Mouse (Mus musculus) lung, postnatal 4 days (tissue): ENCODE data around the gene Gnpnat1.
A peak's percentile ranks its signal among the peaks of the same experiment; 100 is the strongest.
"Not testable (repeated sequence)": the region's sequence is repeated elsewhere in the genome, so short reads cannot be mapped to it uniquely, and the experiment has no call there.

ENCODE experiments used
- DNase-seq, 2 experiments: peaks; one replicate each; pipeline ENCODE4 v3.0.0; 2021

Gene Gnpnat1

DNA sequence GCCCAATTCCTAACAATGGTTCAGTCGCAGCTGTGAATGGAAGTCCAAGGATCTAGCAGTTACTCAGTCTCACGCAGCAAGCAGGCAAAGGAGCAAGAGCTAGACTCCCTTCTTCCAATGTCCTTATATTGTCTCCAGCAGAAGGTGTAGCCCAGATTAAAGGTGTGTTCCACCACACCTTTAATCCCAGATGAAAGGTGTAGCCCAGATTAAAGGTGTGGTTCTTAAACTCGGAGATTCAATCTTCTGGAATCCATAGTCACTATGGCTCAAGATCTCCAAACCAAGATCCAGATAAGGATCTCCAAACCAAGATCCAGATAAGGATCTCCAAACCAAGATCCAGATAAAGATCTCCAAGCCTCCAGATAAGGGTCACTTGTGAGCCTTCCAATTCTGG lies at the start of gene Gnpnat1:
Gene Gnpnat1, minus strand, starts transcription at position 101 of the 400 bp plus-strand sequence.
- DNase-seq: not testable (repeated sequence)

GRCm38 (mm10) chr14:45453538-45454233 lies 49.0 kb upstream of the Gnpnat1 start:
- DNase-seq: peak; percentile 59 to 84

- peak in 1 of 2 experiments; percentile 59 for DNase-seq
These were observed 48.3 kb upstream of the Gnpnat1 start for GRCm38 (mm10) chr14:45452861-45453512.

DNA sequence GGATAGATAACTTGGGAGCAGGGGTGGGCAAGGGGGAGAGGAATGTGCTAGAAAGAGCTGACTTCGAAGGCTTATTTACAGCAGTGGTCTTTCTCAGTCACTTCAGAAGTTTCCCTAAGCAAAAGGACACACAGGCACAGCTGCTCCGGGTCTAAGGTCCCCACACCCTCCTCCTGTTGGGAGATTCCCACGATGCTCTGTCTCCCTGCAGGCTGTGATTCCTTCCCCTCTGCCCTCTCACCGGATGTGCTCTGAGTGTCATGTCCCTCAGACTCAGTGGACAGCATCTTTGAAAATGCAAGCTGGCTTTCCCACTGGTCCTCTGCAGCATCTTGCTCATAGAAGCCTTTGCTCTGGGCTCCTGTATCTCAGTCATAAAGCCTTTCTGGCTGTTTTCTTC lies 47.4 kb upstream of the Gnpnat1 start:
- peak in 1 of 2 experiments; percentile 82 for DNase-seq

DNA sequence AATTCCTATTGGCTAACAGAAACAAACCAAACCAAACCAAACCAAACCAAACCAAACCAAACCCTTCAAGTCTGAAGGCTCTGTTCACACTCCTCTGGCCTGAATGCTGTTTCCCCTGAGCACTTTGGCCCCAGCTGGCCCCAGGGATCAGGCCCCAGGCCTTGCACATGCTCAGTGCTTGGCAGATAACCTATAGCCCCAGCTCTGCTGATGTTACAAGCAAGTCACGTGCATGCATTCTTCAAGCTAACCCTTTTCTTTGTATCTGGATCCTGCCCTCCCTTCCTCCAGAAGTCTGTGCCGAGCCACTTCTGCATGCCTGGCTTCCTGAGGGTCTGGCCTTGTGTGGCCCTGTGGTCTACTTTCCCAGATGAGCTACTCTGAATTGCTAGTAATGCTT lies 46.4 kb upstream of the Gnpnat1 start:
- peak in 1 of 2 experiments; percentile 16 for DNase-seq

DNA sequence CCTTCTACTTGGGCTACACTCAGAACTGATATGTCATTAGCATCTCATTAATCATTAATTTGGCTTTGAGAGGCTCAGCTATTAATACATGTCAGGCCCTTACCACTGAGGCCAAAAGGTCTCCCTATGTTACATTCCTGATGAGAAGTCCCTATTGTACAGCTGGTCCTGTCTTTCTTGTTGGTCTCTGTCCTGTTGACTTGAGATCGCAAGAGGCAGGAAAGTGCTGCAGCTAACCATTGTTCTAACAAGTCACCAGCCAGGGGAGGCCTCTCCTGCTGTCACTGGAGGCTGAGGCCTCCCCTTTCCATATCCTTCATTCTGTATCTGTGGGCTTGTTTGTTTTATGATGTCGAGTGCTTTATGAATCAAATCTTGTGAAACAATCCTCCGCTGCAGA lies 42.1 kb upstream of the Gnpnat1 start:
- no peak for DNase-seq

DNA sequence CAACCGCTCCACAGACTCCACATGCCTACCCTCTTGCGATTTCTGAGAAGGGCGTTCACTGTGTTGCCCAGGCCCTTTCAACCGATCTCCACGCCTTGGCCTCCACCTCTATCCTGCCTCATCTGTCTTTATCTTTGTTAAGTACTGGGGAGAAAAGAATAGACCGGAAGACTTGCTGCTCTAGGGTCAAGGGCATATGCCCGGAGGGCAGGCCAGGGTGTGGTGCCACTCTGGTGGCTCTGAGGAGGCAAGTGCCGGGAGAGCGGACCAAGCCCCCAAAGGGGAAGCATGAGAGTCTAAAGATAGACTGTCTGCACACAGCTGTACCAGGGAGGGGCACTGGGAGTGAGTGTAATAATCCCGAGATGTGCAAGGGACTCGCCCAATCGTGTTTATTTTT lies 40.7 kb upstream of the Gnpnat1 start:
- peak in 1 of 2 experiments; percentile 60 for DNase-seq

DNA sequence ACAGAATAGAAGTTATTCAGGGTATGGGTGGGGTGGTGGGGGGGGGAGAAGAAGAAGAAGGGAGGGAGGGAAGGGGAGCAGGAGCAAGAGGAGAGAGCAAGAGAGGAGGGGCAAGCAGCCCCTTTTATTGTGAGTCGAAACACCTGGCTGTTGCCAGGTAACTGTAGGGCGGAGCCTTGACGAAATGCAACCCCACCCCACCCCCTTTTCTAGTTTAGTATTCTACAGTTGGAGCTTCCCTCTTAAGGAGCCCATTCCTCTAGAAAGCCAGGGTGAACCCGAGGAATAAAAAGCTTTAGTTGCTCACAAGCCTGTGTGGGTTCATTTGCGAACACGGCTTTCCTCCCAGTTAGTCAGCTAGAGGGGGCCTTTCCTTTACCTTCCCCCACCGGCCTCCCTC lies 40.2 kb upstream of the Gnpnat1 start:
- DNase-seq: peak in 1 of 2 experiments; percentile 5

GRCm38 (mm10) chr14:45442781-45443560 lies 38.3 kb upstream of the Gnpnat1 start:
- DNase-seq: peak in 1 of 2 experiments; percentile 19

GRCm38 (mm10) chr14:45441291-45441690 lies 36.6 kb upstream of the Gnpnat1 start:
- no peak for DNase-seq

DNA sequence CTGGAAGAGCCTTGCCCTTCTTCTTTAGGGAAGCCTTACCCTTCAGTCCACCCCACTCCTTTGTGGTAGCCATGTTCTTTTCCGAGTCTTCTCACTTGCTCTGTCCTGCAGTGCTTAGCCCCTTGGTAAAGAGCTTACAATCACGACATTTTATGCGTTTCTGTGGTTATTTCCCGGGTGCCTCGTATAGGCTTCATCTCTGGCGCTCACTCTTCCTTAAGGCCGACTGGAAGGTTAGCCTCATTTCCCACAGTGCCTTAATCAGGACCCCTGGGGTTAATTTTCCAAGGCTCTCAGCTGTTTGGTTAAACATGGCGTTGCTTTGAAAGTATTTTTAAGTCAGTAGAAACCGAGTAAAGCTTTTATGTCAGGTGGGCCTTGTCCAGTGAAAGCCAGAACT lies 34.7 kb upstream of the Gnpnat1 start:
- no peak for DNase-seq

GRCm38 (mm10) chr14:45438931-45439275 lies 34.2 kb upstream of the Gnpnat1 start:
- DNase-seq: no peak

DNA sequence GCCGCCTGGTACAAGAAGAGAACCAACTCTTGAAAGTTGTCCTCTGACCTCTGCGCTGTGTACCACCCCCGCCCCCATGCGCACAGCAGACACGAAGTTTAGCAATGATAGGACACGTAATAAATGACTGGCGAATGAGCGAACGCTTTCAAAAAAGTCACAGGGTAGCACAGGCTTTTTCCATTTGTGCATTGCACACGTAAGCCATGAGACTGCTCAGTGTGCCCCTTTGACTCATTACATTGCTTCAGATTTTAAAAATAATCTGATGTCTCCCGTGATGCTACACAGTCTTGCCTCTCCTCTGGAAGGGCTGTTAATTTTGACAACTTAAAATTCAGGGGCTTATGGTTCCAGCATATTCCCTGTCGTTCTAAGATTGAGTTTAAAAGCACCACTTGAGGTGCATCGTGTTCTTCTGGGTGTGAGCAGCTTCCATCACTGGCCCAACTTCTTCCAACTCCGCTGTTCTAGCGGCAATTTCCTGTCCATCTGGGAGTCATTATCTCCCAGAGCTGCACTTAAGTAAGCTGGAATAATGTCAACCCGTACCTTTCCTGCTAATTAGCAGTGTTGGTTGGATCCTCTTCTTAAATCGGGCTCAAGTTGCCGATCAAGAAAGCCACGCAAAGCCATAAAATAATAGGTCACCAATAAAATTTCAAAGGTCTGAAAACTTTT lies 33.7 kb upstream of the Gnpnat1 start:
- no peak for DNase-seq

DNA sequence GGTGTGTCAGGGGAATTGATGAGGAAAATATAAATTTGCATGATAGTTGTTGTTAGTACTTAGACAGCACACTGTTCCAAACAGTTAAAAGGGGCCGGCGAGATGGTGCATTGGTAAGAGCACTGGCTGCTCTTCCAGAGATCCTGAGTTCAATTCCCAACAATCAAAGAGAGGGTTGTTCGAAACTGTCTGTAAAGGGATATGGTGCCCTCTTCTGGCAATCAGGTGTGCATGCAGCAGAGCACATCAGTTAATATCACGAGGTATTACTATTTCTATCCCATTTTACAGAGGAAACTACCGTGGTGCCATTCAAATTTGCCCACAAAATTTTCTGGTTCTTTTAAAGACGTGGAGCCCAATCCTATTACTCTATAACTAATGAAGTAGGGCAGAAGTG lies 29.5 kb upstream of the Gnpnat1 start:
- DNase-seq: no peak

DNA sequence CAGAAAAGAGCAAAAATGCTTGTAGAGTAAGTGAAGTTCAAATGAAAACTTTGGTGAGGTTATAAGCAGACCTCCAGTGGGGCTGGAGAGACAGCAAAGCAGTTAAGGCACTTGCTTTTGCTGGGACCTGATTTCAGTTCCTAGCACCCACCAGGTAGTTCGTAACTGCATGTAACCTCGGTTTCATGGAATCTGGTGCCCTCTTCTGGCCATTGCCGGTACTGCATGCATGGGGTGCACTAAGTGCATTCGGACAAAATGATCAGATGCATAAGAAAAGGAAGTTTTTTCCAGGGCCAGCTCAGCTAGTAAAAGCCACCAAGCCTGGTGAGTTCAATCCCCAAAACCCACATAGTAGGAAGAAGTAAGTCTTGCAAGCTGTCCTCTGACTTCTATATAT lies 27.3 kb upstream of the Gnpnat1 start:
- DNase-seq: no peak

DNA sequence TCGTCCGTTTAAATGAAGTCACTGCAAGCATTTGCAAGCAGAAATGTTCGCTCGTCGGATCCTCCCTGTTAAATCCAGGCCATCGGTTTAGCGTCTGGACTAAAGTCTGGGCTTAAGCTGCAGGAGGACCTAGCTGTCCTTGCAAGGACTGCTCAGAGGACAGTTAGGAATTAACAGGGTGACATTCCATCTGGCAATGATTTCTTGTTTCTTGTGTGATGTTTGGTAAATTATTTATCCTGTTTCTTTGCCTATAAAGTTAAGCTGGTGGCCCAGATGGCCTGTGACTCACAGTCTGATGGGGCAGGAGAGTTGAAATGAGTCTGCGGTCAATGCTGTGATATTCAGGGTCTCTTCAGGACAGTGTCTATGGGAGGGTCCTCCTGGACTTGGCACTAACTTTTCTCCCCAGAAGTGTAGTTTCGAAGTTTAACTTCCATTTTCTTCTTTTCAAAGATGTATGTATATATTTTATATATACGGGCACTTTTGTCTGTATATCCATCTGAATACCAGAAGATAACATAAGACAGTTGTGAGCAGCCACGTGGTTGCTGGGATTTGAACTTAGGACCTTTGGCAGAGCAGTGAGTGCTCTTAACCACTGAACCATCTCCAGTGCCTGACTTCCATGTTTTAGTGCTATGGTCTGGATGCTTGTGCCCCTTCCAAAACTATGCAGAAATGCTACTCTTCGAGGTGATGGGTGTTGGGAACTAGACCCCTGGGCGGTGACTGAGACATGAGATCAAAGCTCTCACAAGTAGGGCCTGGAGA lies 25.5 kb upstream of the Gnpnat1 start:
- no peak for DNase-seq

GRCm38 (mm10) chr14:45423220-45423619 lies 18.5 kb upstream of the Gnpnat1 start:
- DNase-seq: peak in 1 of 2 experiments; percentile 43

- no peak for DNase-seq
These were observed 17.7 kb upstream of the Gnpnat1 start for GRCm38 (mm10) chr14:45422371-45422770.

DNA sequence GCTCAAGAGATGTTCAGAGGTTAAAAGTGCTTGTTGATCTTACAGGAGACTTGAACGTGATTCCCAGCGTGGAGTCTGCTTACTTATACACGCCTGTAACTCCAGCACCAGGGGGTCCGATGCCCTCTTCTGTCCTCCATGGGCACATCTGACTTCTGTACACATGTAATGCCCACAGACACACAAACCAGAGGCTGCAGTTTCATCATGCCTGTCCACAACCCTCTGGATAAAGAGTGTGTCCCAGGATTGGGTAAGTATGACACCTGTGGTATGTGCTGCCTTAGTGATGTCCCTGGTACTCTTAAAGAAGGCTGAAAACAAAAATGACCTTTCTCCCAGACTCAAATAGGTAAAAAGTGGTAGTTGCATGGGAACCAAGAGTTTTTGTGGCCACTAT lies 14.6 kb upstream of the Gnpnat1 start:
- no peak for DNase-seq

DNA sequence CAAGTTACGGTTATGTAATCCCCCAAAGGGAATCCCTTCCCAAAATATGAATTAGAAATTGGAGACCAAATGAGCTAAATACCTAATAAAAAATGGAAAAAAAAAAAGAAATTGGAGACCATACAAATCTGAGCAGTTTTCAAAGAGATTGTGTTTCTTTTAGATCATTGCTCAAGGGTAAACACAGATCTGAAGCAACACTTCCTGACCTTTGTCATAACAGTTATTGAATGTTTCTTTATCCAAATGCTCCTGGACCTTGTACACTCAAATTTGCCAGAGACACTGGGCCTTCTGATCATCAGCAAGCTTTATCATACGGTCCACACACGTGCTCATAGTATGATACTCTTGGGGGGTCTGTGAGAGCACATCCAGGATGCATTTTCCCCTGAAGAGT lies 13.8 kb upstream of the Gnpnat1 start:
- DNase-seq: no peak

DNA sequence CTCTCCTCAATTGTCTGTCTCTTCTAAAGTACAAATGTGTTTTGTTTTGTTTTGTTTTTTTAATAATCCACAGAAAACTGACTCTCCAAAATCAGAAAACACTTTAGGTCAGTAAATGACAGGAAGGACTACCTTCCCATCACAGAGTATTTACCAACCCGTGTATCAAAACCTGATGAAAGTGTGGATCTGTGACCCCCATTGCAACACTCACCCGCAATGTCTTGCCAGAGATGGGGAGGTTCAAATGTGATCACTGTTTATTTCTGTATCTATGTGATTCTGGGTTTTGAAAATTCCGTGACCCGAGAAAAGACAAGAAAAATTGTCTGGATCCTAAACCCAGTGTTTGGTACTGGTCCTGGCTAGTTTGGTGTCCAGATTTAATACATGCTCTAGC lies 11.6 kb upstream of the Gnpnat1 start:
- no peak for DNase-seq

DNA sequence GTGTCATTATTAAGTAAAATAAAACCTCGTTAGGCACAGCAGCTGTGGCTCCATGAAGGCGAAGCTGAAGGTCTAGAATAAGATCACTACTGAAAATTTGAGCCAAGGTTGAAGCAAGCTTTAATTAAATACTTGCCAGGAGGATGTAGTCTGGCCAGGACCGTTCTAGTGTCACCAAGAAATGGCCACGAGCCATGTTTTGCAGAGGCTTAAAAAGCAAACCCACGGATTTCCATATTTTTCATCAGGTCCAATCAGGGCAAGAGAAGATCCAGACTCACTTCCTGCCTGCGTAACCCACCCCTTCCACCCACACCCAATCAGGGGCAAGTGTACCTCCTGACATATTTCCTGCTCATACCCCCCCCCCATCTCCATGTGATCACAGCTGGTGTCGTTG lies 1.1 kb downstream of the Gnpnat1 start:
- no peak for DNase-seq
